Mouse (Mus musculus) bone marrow macrophage, adult 2 months (primary cell): ENCODE data around the gene Car11.

ENCODE experiments used
- CTCF ChIP-seq: IDR thresholded peaks from 2 replicates; pipeline ENCODE4 v1.5.1; 2012; ENCODE audit warnings: low read depth, mild to moderate bottlenecking, low read length, moderate library complexity
- POLR2A ChIP-seq: IDR thresholded peaks from 2 replicates; pipeline ENCODE4 v1.6.1; 2012; ENCODE audit warnings: mild to moderate bottlenecking, low read depth, low read length, borderline replicate concordance

GRCm38 (mm10) chr7:45717918-45718297, 18.3 kb downstream of the Car11 start, which contains the start of gene Sphk2:
- TF ChIP-seq CTCF = no peak
- no peak; the same call in 1 of the 2 replicates for TF ChIP-seq POLR2A
